Mouse (Mus musculus): ENCODE results near the gene Trmo. TPM values are rescaled to one million over a fixed set of nuclear protein-coding genes. Genes with fewer than 3 reads are reported as not detected.

Gene Trmo
- polyA plus RNA-seq (2017; shearing (Covaris generic)), result 24.2 TPM

GRCm38 (mm10) chr4:46389013-46389611 lies at the start of gene Trmo:
Gene Trmo, minus strand, starts transcription at chr4:46389437.

GRCm38 (mm10) chr4:46413406-46413805 lies 24.2 kb upstream of the Trmo start, which contains the start of gene Hemgn:
Gene Hemgn, minus strand, starts transcription at chr4:46413506.

GRCm38 (mm10) chr4:46343596-46344260 lies 45.5 kb downstream of the Trmo start, which contains the start of gene Foxe1:
Gene Foxe1, plus strand, starts transcription at chr4:46343609.

Other genes with a start within 250 kb of the Trmo start
- gene Xpa, start 193.1 kb downstream of the Trmo start, polyA plus RNA-seq (2017; shearing (Covaris generic)), result 10.9 TPM
- not detected for gene Foxe1, start 45.8 kb downstream of the Trmo start, polyA plus RNA-seq (2017; shearing (Covaris generic))
- gene Hemgn, start 24.1 kb upstream of the Trmo start, polyA plus RNA-seq (2017; shearing (Covaris generic)), result 0.57 TPM
- 51.3 TPM for gene Anp32b, start 61.5 kb upstream of the Trmo start, polyA plus RNA-seq (2017; shearing (Covaris generic))
- gene Nans, start 99.8 kb upstream of the Trmo start, polyA plus RNA-seq (2017; shearing (Covaris generic)), result 89.3 TPM
- gene Trim14, start 146.7 kb upstream of the Trmo start, polyA plus RNA-seq (2017; shearing (Covaris generic)), result 56.2 TPM
- 132 TPM for gene Coro2a, start 212.8 kb upstream of the Trmo start, polyA plus RNA-seq (2017; shearing (Covaris generic))